Mouse (Mus musculus): ENCODE results near the gene Src. TPM values are rescaled to one million over a fixed set of nuclear protein-coding genes. Genes with fewer than 3 reads are reported as not detected.

The Src gene
- polyA plus RNA-seq, 1 experiment from 2014 or later = 35.3 TPM

GRCm38 (mm10) chr2:157463887-157464745 lies 45.9 kb downstream of the Src start:
- peaks cover 80% of the 10 kb centered on the region for H3K36me3 ChIP-seq
- WGBS = 11% methylated on average over 16 of the region's 16 CpGs
- H3K9ac ChIP-seq (replicated peaks) = peak overlapping the region; percentile 48
- H3K4me3 ChIP-seq (replicated peaks) = peak overlapping the region; percentile 8; the same call in 1 of the 2 replicates
- peak overlapping the region; percentile 37 for H3K4me2 ChIP-seq
- 0 out of 2 replicates have a peak, but pooled peaks have one; percentile 10 for ATAC-seq (ENCODE audit: insufficient number of reproducible peaks, insufficient read depth, low FRiP score, low TSS enrichment, low read depth)
- peak overlapping the region; percentile 96 for H3K27ac ChIP-seq
- peaks cover 68% of the 10 kb centered on the region for H3K4me1 ChIP-seq (replicated peaks)
- no peaks in the 10 kb centered on the region for H3K9me3 ChIP-seq
- no peaks in the 10 kb centered on the region for H3K27me3 ChIP-seq

DNA sequence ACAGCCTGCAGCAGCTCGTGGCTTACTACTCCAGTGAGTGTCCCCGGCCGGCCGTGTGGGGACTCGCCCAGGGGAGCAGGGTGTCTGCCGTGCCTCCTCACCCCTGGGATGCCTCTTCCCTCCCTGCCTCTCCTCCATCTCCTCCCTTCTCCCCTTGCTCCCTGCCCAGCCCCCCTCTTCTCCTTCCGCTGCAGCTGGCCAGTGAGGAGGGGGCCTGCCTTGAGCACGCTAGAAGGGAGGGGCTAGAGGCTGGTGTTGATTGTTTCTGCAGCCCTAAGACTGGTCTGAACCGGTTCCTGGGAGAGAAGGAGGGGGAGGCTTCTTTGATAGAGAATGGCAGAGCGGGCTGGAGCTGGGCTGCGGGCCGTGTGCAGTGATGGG lies 46.5 kb downstream of the Src start:
- H3K36me3 ChIP-seq = peaks cover 80% of the 10 kb centered on the region

DNA sequence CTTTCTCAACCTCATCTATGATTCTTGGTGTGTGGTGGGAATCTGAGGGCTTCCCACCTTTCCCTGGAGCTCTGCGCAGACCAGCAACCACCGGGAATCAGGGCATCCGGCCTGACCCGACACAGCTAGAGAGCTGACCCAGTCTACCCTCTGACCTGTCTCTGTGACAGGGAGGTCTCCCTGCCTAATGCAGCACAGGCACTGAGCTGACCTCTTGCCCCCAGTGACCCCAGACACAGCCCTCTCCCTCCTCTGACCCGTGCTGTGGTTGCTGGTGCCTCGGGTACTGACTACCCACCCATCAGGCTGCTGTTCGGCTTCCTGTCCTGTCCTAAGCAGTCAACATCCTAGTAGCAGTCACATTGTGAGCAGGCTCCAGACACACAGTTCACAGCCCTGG lies 48.6 kb downstream of the Src start:
- Histone ChIP-seq H3K27me3 (no peaks in the 10 kb centered on the region), H3K4me3 (replicated peaks) (no peak overlapping the region), H3K9ac (replicated peaks) (no peak overlapping the region; the same call in 1 of the 2 replicates), H3K4me1 (replicated peaks) (peaks cover 73% of the 10 kb centered on the region), H3K4me2 (no peak overlapping the region), H3K27ac (peak overlapping the region; percentile 96), H3K9me3 (no peaks in the 10 kb centered on the region), H3K36me3 (peaks cover 80% of the 10 kb centered on the region)
- 24% methylated on average over 7 of the region's 7 CpGs for WGBS
- no peak for ATAC-seq (ENCODE audit: insufficient number of reproducible peaks, insufficient read depth, low FRiP score, low TSS enrichment, low read depth)

More for the DNA sequence above, 46.5 kb downstream of the Src start:
- Histone ChIP-seq H3K27me3 (no peaks in the 10 kb centered on the region), H3K9me3 (no peaks in the 10 kb centered on the region), H3K4me1 (replicated peaks) (peaks cover 63% of the 10 kb centered on the region), H3K4me3 (replicated peaks) (peak overlapping the region; percentile 8; the same call in 1 of the 2 replicates), H3K27ac (peak overlapping the region; percentile 96), H3K9ac (replicated peaks) (peak overlapping the region; percentile 48), H3K4me2 (peak overlapping the region; percentile 37)
- peak; percentile 90 for ATAC-seq (ENCODE audit: insufficient number of reproducible peaks, insufficient read depth, low FRiP score, low TSS enrichment, low read depth)
- 3% methylated on average over 12 of the region's 12 CpGs for WGBS

DNA sequence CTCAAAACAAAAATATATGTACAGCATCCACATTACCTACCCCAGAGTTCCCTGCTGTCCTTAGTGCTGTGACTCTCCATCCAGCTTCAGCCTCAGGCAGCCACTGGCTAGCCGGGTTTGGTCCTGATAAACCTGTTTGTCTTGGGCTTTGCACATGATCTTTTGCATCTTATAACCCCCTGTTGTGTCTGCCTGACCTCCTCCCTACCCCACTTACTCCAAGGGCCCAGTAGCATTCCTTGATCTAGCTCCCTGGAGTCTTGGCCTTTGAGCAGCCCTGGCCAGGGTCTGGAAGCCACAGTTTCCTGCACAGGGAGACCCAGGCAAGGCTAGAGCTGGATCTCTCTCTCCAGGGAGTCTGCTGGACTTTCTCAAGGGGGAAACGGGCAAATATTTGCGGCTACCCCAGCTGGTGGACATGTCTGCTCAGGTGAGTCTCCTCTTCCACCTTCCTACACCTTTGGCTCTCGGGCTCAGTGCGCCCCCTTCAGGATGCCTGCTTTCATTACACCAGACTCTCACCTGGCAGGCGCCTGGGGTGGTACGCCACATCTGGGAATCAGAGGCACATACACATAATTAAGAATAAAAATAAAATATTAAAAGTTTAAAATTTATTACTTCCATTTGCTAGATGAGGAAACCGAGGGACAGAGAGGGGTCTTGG lies 50.0 kb downstream of the Src start:
- Histone ChIP-seq H3K36me3 (peaks cover 70% of the 10 kb centered on the region), H3K4me2 (no peak overlapping the region), H3K9ac (replicated peaks) (no peak overlapping the region), H3K9me3 (no peaks in the 10 kb centered on the region), H3K4me3 (replicated peaks) (no peak overlapping the region), H3K27ac (no peak overlapping the region; the same call in 1 of the 2 replicates), H3K27me3 (no peaks in the 10 kb centered on the region), H3K4me1 (replicated peaks) (peaks cover 73% of the 10 kb centered on the region)
- 67% methylated on average over 8 of the region's 8 CpGs for WGBS
- no peak for ATAC-seq (ENCODE audit: insufficient number of reproducible peaks, insufficient read depth, low FRiP score, low TSS enrichment, low read depth)

GRCm38 (mm10) chr2:157471292-157471691 lies 53.0 kb downstream of the Src start:
- Histone ChIP-seq H3K4me3 (replicated peaks) (no peak overlapping the region), H3K27ac (peak overlapping the region; percentile 96), H3K4me2 (no peak overlapping the region), H3K9me3 (no peaks in the 10 kb centered on the region), H3K9ac (replicated peaks) (peak overlapping the region; percentile 23), H3K4me1 (replicated peaks) (peaks cover 74% of the 10 kb centered on the region), H3K36me3 (peaks cover 57% of the 10 kb centered on the region), H3K27me3 (no peaks in the 10 kb centered on the region)
- no peak for ATAC-seq (ENCODE audit: insufficient number of reproducible peaks, insufficient read depth, low FRiP score, low TSS enrichment, low read depth)
- 78% methylated on average over 7 of the region's 7 CpGs for WGBS

DNA sequence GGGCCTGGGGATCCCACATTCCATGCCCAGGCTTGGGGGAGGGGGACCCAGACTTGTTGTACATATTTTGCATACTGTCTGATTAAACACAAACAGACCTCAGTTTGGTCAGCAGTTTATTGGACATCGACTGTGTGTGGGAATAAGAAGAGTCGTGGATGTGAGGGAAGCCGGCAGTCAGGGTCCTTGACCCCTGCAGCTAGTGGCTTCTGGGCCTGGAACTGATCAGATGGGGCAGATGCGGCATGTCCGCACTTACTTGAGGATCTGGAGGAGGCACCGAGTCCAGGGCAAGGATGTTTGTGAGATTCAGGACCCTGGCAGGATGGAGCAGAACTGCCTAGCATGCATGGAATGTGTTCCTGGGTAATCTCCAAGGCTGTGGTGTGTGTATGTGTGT lies 53.5 kb downstream of the Src start:
- Histone ChIP-seq H3K4me2 (no peak overlapping the region), H3K4me1 (replicated peaks) (peaks cover 74% of the 10 kb centered on the region), H3K36me3 (peaks cover 53% of the 10 kb centered on the region), H3K27ac (peak overlapping the region; percentile 96), H3K4me3 (replicated peaks) (no peak overlapping the region), H3K9ac (replicated peaks) (peak overlapping the region; percentile 23), H3K27me3 (no peaks in the 10 kb centered on the region), H3K9me3 (no peaks in the 10 kb centered on the region)
- ATAC-seq (ENCODE audit: insufficient number of reproducible peaks, insufficient read depth, low FRiP score, low TSS enrichment, low read depth) = no peak
- WGBS = 23% methylated on average over 6 of the region's 6 CpGs

- H3K4me2 ChIP-seq = no peak overlapping the region
- H3K36me3 ChIP-seq = peaks cover 45% of the 10 kb centered on the region
- H3K4me1 ChIP-seq (replicated peaks) = peaks cover 75% of the 10 kb centered on the region
- no peak overlapping the region for H3K9ac ChIP-seq (replicated peaks)
- no peak overlapping the region for H3K4me3 ChIP-seq (replicated peaks)
- peak overlapping the region; percentile 96 for H3K27ac ChIP-seq
- ATAC-seq (ENCODE audit: insufficient number of reproducible peaks, insufficient read depth, low FRiP score, low TSS enrichment, low read depth) = no peak
- WGBS = 60% methylated on average over 4 of the region's 4 CpGs
- no peaks in the 10 kb centered on the region for H3K27me3 ChIP-seq
- no peaks in the 10 kb centered on the region for H3K9me3 ChIP-seq
Measured at GRCm38 (mm10) chr2:157472469-157472868, 54.2 kb downstream of the Src start.

GRCm38 (mm10) chr2:157474269-157474729 lies 56.1 kb downstream of the Src start:
- H3K4me2 ChIP-seq = peak overlapping the region; percentile 41
- H3K4me1 ChIP-seq (replicated peaks) = peaks cover 75% of the 10 kb centered on the region
- WGBS = 6% methylated on average over 6 of the region's 6 CpGs
- H3K9me3 ChIP-seq = no peaks in the 10 kb centered on the region
- H3K36me3 ChIP-seq = peaks cover 27% of the 10 kb centered on the region
- no peaks in the 10 kb centered on the region for H3K27me3 ChIP-seq
- H3K27ac ChIP-seq = peak overlapping the region; percentile 96
- H3K9ac ChIP-seq (replicated peaks) = peak overlapping the region; percentile 31
- ATAC-seq (ENCODE audit: insufficient number of reproducible peaks, insufficient read depth, low FRiP score, low TSS enrichment, low read depth) = peak; percentile 39; the same call in 1 of the 2 replicates
- no peak overlapping the region for H3K4me3 ChIP-seq (replicated peaks)

GRCm38 (mm10) chr2:157475437-157476379 lies 57.5 kb downstream of the Src start:
- Histone ChIP-seq H3K9ac (replicated peaks) (peak overlapping the region; percentile 46), H3K9me3 (no peaks in the 10 kb centered on the region), H3K4me1 (replicated peaks) (peaks cover 78% of the 10 kb centered on the region), H3K36me3 (peaks cover 13% of the 10 kb centered on the region), H3K4me2 (peak overlapping the region; percentile 4; the same call in 1 of the 2 replicates), H3K27ac (peak overlapping the region; percentile 96), H3K4me3 (replicated peaks) (no peak overlapping the region), H3K27me3 (no peaks in the 10 kb centered on the region)
- WGBS = 23% methylated on average over 13 of the region's 13 CpGs
- ATAC-seq (ENCODE audit: insufficient number of reproducible peaks, insufficient read depth, low FRiP score, low TSS enrichment, low read depth) = no peak

DNA sequence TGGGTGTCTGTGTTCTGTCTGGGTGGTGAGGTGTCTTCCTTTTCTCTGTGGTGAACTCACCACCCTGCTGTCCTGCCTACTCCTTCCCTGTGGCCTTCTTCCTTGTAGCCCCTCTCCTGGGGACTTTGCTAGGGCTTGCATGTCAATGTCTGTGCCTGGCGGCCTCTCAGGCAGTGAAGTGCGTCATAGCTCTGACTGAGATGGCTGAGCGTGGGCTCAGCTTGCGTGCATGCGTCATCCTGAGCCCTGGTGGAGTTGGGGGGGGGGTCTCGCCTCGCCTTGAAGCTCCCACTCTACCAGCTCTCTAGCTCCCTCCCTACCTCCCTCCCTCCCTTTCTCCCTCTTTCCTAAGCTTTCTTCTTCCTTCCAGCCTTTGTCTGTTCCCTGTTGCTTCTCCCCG lies 60.4 kb downstream of the Src start:
- Histone ChIP-seq H3K4me1 (replicated peaks) (peaks cover 72% of the 10 kb centered on the region), H3K27ac (peak overlapping the region; percentile 12; the same call in 1 of the 2 replicates), H3K4me3 (replicated peaks) (no peak overlapping the region), H3K27me3 (no peaks in the 10 kb centered on the region), H3K9ac (replicated peaks) (no peak overlapping the region), H3K9me3 (no peaks in the 10 kb centered on the region), H3K4me2 (no peak overlapping the region), H3K36me3 (no peaks in the 10 kb centered on the region)
- ATAC-seq (ENCODE audit: insufficient number of reproducible peaks, insufficient read depth, low FRiP score, low TSS enrichment, low read depth) = no peak
- 68% methylated on average over 8 of the region's 8 CpGs for WGBS

Data from limb, embryonic 12.5 days (tissue).